Mouse (Mus musculus): ENCODE data around the gene Ajm1. TPM values are rescaled to one million over a fixed set of nuclear protein-coding genes. Genes with fewer than 3 reads are reported as not detected.

Gene Ajm1
- total and polyA plus RNA-seq, 2 experiments from 2014 or later: not detected

- no peak overlapping the region for H3K4me2 ChIP-seq (ENCODE audit: low read depth, low read length)
- no peak overlapping the region for H3K9ac ChIP-seq (replicated peaks; ENCODE audit: low read depth, low read length)
- no peak overlapping the region for H3K4me3 ChIP-seq (ENCODE audit: low read depth, low read length)
- 88% methylated on average over 10 of the region's 10 CpGs for WGBS
- H3K4me1 ChIP-seq (ENCODE audit: control insufficient read depth, insufficient read depth): peaks cover 10% of the 10 kb centered on the region
- H3K27ac ChIP-seq (ENCODE audit: low read depth): no peak overlapping the region
- H3K9me3 ChIP-seq (replicated peaks; ENCODE audit: control insufficient read depth, low read length): no peaks in the 10 kb centered on the region
- H3K36me3 ChIP-seq (replicated peaks; ENCODE audit: control insufficient read depth, insufficient read depth, low read length): peaks cover 23% of the 10 kb centered on the region
- TF ChIP-seq EP300 (IDR thresholded peaks at IDR 0.05; ENCODE audit: low read depth): no peak
- no peak for TF ChIP-seq CTCF (IDR thresholded peaks at IDR 0.05; ENCODE audit: low read depth)
- no peak for ATAC-seq (ENCODE audit: insufficient read depth, low read depth)
- DNase-seq (ENCODE audit: low spot score): no peak
- no peaks in the 10 kb centered on the region for H3K27me3 ChIP-seq (ENCODE audit: control insufficient read depth, insufficient read depth, low read length)
These were observed 39.8 kb downstream of the Ajm1 start for GRCm38 (mm10) chr2:25541644-25542367.

GRCm38 (mm10) chr2:25540541-25540948, 41.0 kb downstream of the Ajm1 start:
- ATAC-seq (ENCODE audit: insufficient read depth, low read depth): no peak
- Histone ChIP-seq H3K9me3 (replicated peaks; ENCODE audit: control insufficient read depth, low read length) (no peaks in the 10 kb centered on the region), H3K4me1 (ENCODE audit: control insufficient read depth, insufficient read depth) (peaks cover 8% of the 10 kb centered on the region; the same call in 1 of the 2 replicates), H3K27ac (ENCODE audit: low read depth) (no peak overlapping the region), H3K9ac (replicated peaks; ENCODE audit: low read depth, low read length) (no peak overlapping the region), H3K27me3 (ENCODE audit: control insufficient read depth, insufficient read depth, low read length) (no peaks in the 10 kb centered on the region), H3K4me2 (ENCODE audit: low read depth, low read length) (no peak overlapping the region), H3K4me3 (ENCODE audit: low read depth, low read length) (no peak overlapping the region), H3K36me3 (replicated peaks; ENCODE audit: control insufficient read depth, insufficient read depth, low read length) (peaks cover 34% of the 10 kb centered on the region)
- TF ChIP-seq CTCF (IDR thresholded peaks at IDR 0.05; ENCODE audit: low read depth): no peak
- no peak for TF ChIP-seq EP300 (IDR thresholded peaks at IDR 0.05; ENCODE audit: low read depth)
- no peak for DNase-seq (ENCODE audit: low spot score)
- 95% methylated on average over 4 of the region's 4 CpGs for WGBS

- no peak overlapping the region for H3K27ac ChIP-seq (ENCODE audit: low read depth)
- H3K4me2 ChIP-seq (ENCODE audit: low read depth, low read length): no peak overlapping the region
- no peaks in the 10 kb centered on the region for H3K27me3 ChIP-seq (ENCODE audit: control insufficient read depth, insufficient read depth, low read length)
- H3K36me3 ChIP-seq (replicated peaks; ENCODE audit: control insufficient read depth, insufficient read depth, low read length): peaks cover 52% of the 10 kb centered on the region
- TF ChIP-seq CTCF (IDR thresholded peaks at IDR 0.05; ENCODE audit: low read depth) (no peak), EP300 (IDR thresholded peaks at IDR 0.05; ENCODE audit: low read depth) (no peak)
- no peak overlapping the region for H3K4me3 ChIP-seq (ENCODE audit: low read depth, low read length)
- peaks cover 11% of the 10 kb centered on the region; the same call in 1 of the 2 replicates for H3K4me1 ChIP-seq (ENCODE audit: control insufficient read depth, insufficient read depth)
- no peaks in the 10 kb centered on the region for H3K9me3 ChIP-seq (replicated peaks; ENCODE audit: control insufficient read depth, low read length)
- no peak for ATAC-seq (ENCODE audit: insufficient read depth, low read depth)
- WGBS: 48% methylated on average over 8 of the region's 8 CpGs
- DNase-seq (ENCODE audit: low spot score): no peak
- no peak overlapping the region for H3K9ac ChIP-seq (replicated peaks; ENCODE audit: low read depth, low read length)
These were observed 45.0 kb downstream of the Ajm1 start for GRCm38 (mm10) chr2:25536531-25536930.

- Histone ChIP-seq H3K27ac (ENCODE audit: low read depth) (peak overlapping the region; percentile 56; the same call in 1 of the 2 replicates), H3K4me3 (ENCODE audit: low read depth, low read length) (no peak overlapping the region), H3K4me2 (ENCODE audit: low read depth, low read length) (no peak overlapping the region), H3K9me3 (replicated peaks; ENCODE audit: control insufficient read depth, low read length) (no peaks in the 10 kb centered on the region), H3K9ac (replicated peaks; ENCODE audit: low read depth, low read length) (no peak overlapping the region), H3K27me3 (ENCODE audit: control insufficient read depth, insufficient read depth, low read length) (no peaks in the 10 kb centered on the region), H3K4me1 (ENCODE audit: control insufficient read depth, insufficient read depth) (peaks cover 11% of the 10 kb centered on the region; the same call in 1 of the 2 replicates), H3K36me3 (replicated peaks; ENCODE audit: control insufficient read depth, insufficient read depth, low read length) (peaks cover 68% of the 10 kb centered on the region)
- TF ChIP-seq CTCF (IDR thresholded peaks at IDR 0.05; ENCODE audit: low read depth): no peak
- no peak for TF ChIP-seq EP300 (IDR thresholded peaks at IDR 0.05; ENCODE audit: low read depth)
- no peak for DNase-seq (ENCODE audit: low spot score)
- WGBS: 87% methylated on average over 2 of the region's 2 CpGs
- ATAC-seq (ENCODE audit: insufficient read depth, low read depth): no peak
These were observed 46.7 kb downstream of the Ajm1 start for GRCm38 (mm10) chr2:25534866-25535182.

- ATAC-seq (ENCODE audit: insufficient read depth, low read depth) (peak; percentile 82), DNase-seq (ENCODE audit: low spot score) (peak; percentile 56)
- H3K9me3 ChIP-seq (replicated peaks; ENCODE audit: control insufficient read depth, low read length): no peaks in the 10 kb centered on the region
- no peak overlapping the region for H3K9ac ChIP-seq (replicated peaks; ENCODE audit: low read depth, low read length)
- peaks cover 11% of the 10 kb centered on the region; the same call in 1 of the 2 replicates for H3K4me1 ChIP-seq (ENCODE audit: control insufficient read depth, insufficient read depth)
- no peak for TF ChIP-seq CTCF (IDR thresholded peaks at IDR 0.05; ENCODE audit: low read depth)
- H3K36me3 ChIP-seq (replicated peaks; ENCODE audit: control insufficient read depth, insufficient read depth, low read length): peaks cover 73% of the 10 kb centered on the region
- peak overlapping the region; percentile 56 for H3K27ac ChIP-seq (ENCODE audit: low read depth)
- 55% methylated on average over 3 of the region's 3 CpGs for WGBS
- no peak overlapping the region for H3K4me3 ChIP-seq (ENCODE audit: low read depth, low read length)
- no peak overlapping the region for H3K4me2 ChIP-seq (ENCODE audit: low read depth, low read length)
- no peaks in the 10 kb centered on the region for H3K27me3 ChIP-seq (ENCODE audit: control insufficient read depth, insufficient read depth, low read length)
These were observed 47.2 kb downstream of the Ajm1 start for GRCm38 (mm10) chr2:25534178-25534865.
